Mouse (Mus musculus): Measurements from ENCODE around the gene Exoc3l2. TPM values are rescaled to one million over a fixed set of nuclear protein-coding genes. Genes with fewer than 3 reads are reported as not detected.

Gene Exoc3l2
- polyA plus RNA-seq, 1 experiment from 2014 or later, result 1.1 TPM

- DNase-seq (no peak), ATAC-seq (no peak)
- peaks cover 39% of the 10 kb centered on the region for H3K36me3 ChIP-seq (replicated peaks; ENCODE audit: insufficient read depth, low read length)
- H3K27ac ChIP-seq (ENCODE audit: low read depth), result no peak overlapping the region
- no peak for TF ChIP-seq EP300 (IDR thresholded peaks at IDR 0.05; ENCODE audit: low read depth)
- TF ChIP-seq CTCF (IDR thresholded peaks at IDR 0.05; ENCODE audit: low read depth), result no peak
- no peak overlapping the region for H3K4me2 ChIP-seq (ENCODE audit: low read depth, low read length)
- H3K4me1 ChIP-seq (ENCODE audit: insufficient read depth), result no peaks in the 10 kb centered on the region
- no peaks in the 10 kb centered on the region for H3K9me3 ChIP-seq (ENCODE audit: low read length)
- H3K27me3 ChIP-seq (ENCODE audit: insufficient read depth, low read length), result no peaks in the 10 kb centered on the region
- WGBS (ENCODE audit: insufficient replicate concordance), result 91% methylated on average over 16 of the region's 16 CpGs
- H3K9ac ChIP-seq (replicated peaks), result no peak overlapping the region
- no peak overlapping the region for H3K4me3 ChIP-seq (ENCODE audit: low read depth, low read length)
Observed at GRCm38 (mm10) chr7:19447689-19448088, 15.4 kb upstream of the Exoc3l2 start.

DNA sequence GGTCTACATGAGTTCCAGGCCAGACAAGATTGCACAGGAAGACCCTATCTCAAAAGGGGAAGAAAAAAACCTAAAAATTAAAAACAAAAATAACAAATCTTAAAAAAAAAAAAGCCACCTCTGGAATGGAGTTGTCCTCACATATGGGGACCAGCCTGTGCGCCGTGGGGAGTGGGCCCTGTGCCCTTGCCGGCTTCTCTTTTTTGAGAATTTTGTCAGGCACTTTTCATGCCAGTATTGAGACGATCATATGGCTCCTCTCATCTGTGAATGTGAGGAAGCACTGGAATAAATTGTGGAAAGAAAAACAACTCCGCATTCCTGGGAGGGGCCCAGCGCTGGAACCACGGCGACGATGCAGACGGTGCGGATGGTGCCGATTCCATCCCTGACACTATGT, 14.0 kb upstream of the Exoc3l2 start:
- Histone ChIP-seq H3K36me3 (replicated peaks; ENCODE audit: insufficient read depth, low read length) (peaks cover 30% of the 10 kb centered on the region), H3K27ac (ENCODE audit: low read depth) (no peak overlapping the region), H3K9ac (replicated peaks) (no peak overlapping the region), H3K9me3 (ENCODE audit: low read length) (no peaks in the 10 kb centered on the region), H3K27me3 (ENCODE audit: insufficient read depth, low read length) (no peaks in the 10 kb centered on the region), H3K4me3 (ENCODE audit: low read depth, low read length) (no peak overlapping the region), H3K4me2 (ENCODE audit: low read depth, low read length) (no peak overlapping the region), H3K4me1 (ENCODE audit: insufficient read depth) (no peaks in the 10 kb centered on the region)
- WGBS (ENCODE audit: insufficient replicate concordance), result 89% methylated on average over 12 of the region's 12 CpGs
- DNase-seq, result no peak
- no peak for ATAC-seq
- TF ChIP-seq CTCF (IDR thresholded peaks at IDR 0.05; ENCODE audit: low read depth), result no peak
- TF ChIP-seq EP300 (IDR thresholded peaks at IDR 0.05; ENCODE audit: low read depth), result no peak

DNA sequence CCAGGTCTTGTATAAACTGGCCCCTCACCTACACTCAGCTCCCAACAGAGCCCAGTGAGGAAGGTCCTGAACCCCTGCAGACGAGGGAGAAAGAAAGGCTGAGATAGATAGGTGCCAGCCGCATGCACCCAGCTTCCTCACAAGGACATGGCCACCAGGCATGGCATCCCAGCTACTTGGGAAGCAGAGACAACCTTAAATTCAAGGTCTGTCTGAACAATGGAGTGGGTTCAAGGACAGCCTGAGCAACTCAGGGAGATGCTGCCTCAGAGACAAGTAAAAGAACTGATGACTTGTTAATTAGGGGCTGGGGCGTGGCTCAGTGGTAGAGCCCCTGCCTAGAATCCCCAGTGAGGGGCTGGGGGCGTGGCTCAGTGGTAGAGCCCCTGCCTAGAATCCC, 7.9 kb upstream of the Exoc3l2 start:
- Histone ChIP-seq H3K4me3 (ENCODE audit: low read depth, low read length) (no peak overlapping the region), H3K9me3 (ENCODE audit: low read length) (no peaks in the 10 kb centered on the region), H3K9ac (replicated peaks) (no peak overlapping the region), H3K27ac (ENCODE audit: low read depth) (no peak overlapping the region), H3K27me3 (ENCODE audit: insufficient read depth, low read length) (no peaks in the 10 kb centered on the region), H3K36me3 (replicated peaks; ENCODE audit: insufficient read depth, low read length) (peaks cover 9% of the 10 kb centered on the region), H3K4me1 (ENCODE audit: insufficient read depth) (peaks cover 15% of the 10 kb centered on the region), H3K4me2 (ENCODE audit: low read depth, low read length) (no peak overlapping the region)
- WGBS (ENCODE audit: insufficient replicate concordance), result 85% methylated on average over 4 of the region's 4 CpGs
- DNase-seq, result no peak
- TF ChIP-seq EP300 (IDR thresholded peaks at IDR 0.05; ENCODE audit: low read depth) (no peak), CTCF (IDR thresholded peaks at IDR 0.05; ENCODE audit: low read depth) (no peak)
- ATAC-seq, result no peak

GRCm38 (mm10) chr7:19455819-19456495, 7.2 kb upstream of the Exoc3l2 start:
- Histone ChIP-seq H3K9me3 (ENCODE audit: low read length) (no peaks in the 10 kb centered on the region), H3K4me1 (ENCODE audit: insufficient read depth) (peaks cover 15% of the 10 kb centered on the region), H3K4me2 (ENCODE audit: low read depth, low read length) (no peak overlapping the region), H3K36me3 (replicated peaks; ENCODE audit: insufficient read depth, low read length) (peaks cover 8% of the 10 kb centered on the region), H3K9ac (replicated peaks) (no peak overlapping the region), H3K4me3 (ENCODE audit: low read depth, low read length) (no peak overlapping the region), H3K27me3 (ENCODE audit: insufficient read depth, low read length) (no peaks in the 10 kb centered on the region), H3K27ac (ENCODE audit: low read depth) (no peak overlapping the region)
- TF ChIP-seq CTCF (IDR thresholded peaks at IDR 0.05; ENCODE audit: low read depth) (no peak), EP300 (IDR thresholded peaks at IDR 0.05; ENCODE audit: low read depth) (no peak)
- ATAC-seq, result no peak
- no peak for DNase-seq
- 82% methylated on average over 11 of the region's 11 CpGs for WGBS (ENCODE audit: insufficient replicate concordance)

DNA sequence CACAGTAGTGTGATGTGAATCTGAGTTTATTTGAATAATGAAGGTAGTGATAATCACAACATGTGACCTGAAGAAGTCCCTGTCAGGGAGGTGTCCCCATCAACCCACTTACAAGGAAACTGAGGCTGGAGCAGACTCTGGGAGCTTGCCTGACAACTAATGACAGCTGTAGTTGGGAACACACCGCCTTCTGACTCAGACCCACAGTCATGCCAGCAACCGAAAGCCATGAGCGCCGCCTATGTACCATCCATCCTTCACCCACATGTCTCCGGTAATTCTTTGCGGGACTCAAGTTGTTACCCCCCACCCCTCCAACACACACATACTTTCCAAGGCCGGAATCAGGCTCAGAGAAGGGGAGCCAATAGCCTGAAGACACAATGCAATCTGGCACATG, 6.5 kb upstream of the Exoc3l2 start:
- H3K4me3 ChIP-seq (ENCODE audit: low read depth, low read length), result no peak overlapping the region
- no peaks in the 10 kb centered on the region for H3K27me3 ChIP-seq (ENCODE audit: insufficient read depth, low read length)
- no peak overlapping the region for H3K27ac ChIP-seq (ENCODE audit: low read depth)
- 0 out of 2 replicates have a peak, but pooled peaks cover 2% of the 10 kb centered on the region for H3K36me3 ChIP-seq (replicated peaks; ENCODE audit: insufficient read depth, low read length)
- H3K4me1 ChIP-seq (ENCODE audit: insufficient read depth), result peaks cover 15% of the 10 kb centered on the region
- no peaks in the 10 kb centered on the region for H3K9me3 ChIP-seq (ENCODE audit: low read length)
- DNase-seq (no peak), ATAC-seq (no peak)
- 84% methylated on average over 7 of the region's 7 CpGs for WGBS (ENCODE audit: insufficient replicate concordance)
- no peak for TF ChIP-seq CTCF (IDR thresholded peaks at IDR 0.05; ENCODE audit: low read depth)
- TF ChIP-seq EP300 (IDR thresholded peaks at IDR 0.05; ENCODE audit: low read depth), result no peak
- no peak overlapping the region for H3K4me2 ChIP-seq (ENCODE audit: low read depth, low read length)
- no peak overlapping the region for H3K9ac ChIP-seq (replicated peaks)

DNA sequence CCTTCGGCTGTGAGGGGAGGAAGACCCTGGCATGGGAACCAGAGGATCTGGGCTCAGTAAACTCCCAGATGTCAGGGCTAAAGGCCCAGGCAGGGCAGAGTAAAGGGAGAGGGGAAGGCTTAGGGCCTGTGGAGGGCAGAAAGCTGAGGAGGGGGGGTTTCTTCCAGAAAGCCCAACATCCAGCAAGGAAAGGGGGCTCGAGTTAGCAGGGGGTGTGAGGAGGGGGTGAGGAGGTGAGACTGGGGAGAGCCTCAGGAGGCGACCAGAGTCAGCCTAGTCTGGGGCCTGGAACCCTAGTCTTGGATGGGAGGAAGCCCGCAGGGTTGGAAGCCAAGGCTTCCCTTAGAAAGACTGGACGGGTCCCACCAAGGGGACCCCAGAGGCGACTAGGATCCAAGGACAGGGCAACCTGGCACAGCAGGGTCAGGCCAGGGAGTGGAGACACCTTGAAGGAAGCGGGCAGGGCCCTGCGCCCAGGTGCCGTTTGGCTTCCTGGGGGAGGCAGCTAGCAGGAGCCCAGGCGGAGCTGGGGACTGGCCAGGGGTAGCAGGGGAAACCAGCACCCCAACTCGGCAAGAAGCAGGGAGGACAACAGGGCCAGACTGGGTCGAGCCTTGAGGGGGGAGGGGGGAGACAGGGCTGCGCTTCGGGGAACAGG, 5.6 kb upstream of the Exoc3l2 start:
- peak overlapping the region; percentile 74; the same call in 1 of the 2 replicates for H3K27ac ChIP-seq (ENCODE audit: low read depth)
- peak overlapping the region; percentile 95 for H3K4me3 ChIP-seq (ENCODE audit: low read depth, low read length)
- DNase-seq (no peak), ATAC-seq (peak; percentile 12; the same call in 1 of the 2 replicates)
- TF ChIP-seq EP300 (IDR thresholded peaks at IDR 0.05; ENCODE audit: low read depth) (no peak), CTCF (IDR thresholded peaks at IDR 0.05; ENCODE audit: low read depth) (no peak)
- H3K9me3 ChIP-seq (ENCODE audit: low read length), result no peaks in the 10 kb centered on the region
- WGBS (ENCODE audit: insufficient replicate concordance), result 7% methylated on average over 14 of the region's 14 CpGs
- H3K36me3 ChIP-seq (replicated peaks; ENCODE audit: insufficient read depth, low read length), result no peaks in the 10 kb centered on the region
- H3K4me1 ChIP-seq (ENCODE audit: insufficient read depth), result peaks cover 15% of the 10 kb centered on the region
- peak overlapping the region; percentile 87 for H3K9ac ChIP-seq (replicated peaks)
- H3K4me2 ChIP-seq (ENCODE audit: low read depth, low read length), result peak overlapping the region; percentile 93
- H3K27me3 ChIP-seq (ENCODE audit: insufficient read depth, low read length), result no peaks in the 10 kb centered on the region
